Mouse (Mus musculus) neural tube, embryonic 12.5 days (tissue): ENCODE data around the gene Dlk1. TPM values are rescaled to one million over a fixed set of nuclear protein-coding genes. Genes with fewer than 3 reads are reported as not detected.

ENCODE experiments used
- ATAC-seq: fragments of 200-750 bp; cut with Nextera tagmentation; 2 replicates; pipeline ENCODE4 v1.8.0; 2017; ENCODE audit warnings: low read depth, mild to moderate bottlenecking, moderate TSS enrichment, moderate library complexity; ENCODE audit not compliant: low FRiP score
- H3K27ac ChIP-seq: fragments of 300-500 bp; sonication (generic); 2 replicates; pipeline ENCODE4 v1.5.1; 2016
- H3K27me3 ChIP-seq: fragments of 300-500 bp; sonication (generic); replicated peaks from 2 replicates; pipeline ENCODE4 v1.6.1; 2016; ENCODE audit warnings: mild to moderate bottlenecking
- H3K36me3 ChIP-seq: fragments of 300-500 bp; sonication (generic); 2 replicates; pipeline ENCODE4 v1.6.1; 2016; ENCODE audit warnings: mild to moderate bottlenecking
- H3K4me1 ChIP-seq: fragments of 300-500 bp; sonication (generic); 2 replicates; pipeline ENCODE4 v1.6.1; 2016
- H3K4me2 ChIP-seq: fragments of 300-500 bp; sonication (generic); replicated peaks from 2 replicates; pipeline ENCODE4 v1.6.1; 2016; ENCODE audit warnings: mild to moderate bottlenecking
- H3K4me3 ChIP-seq: fragments of 300-500 bp; sonication (generic); 2 replicates; pipeline ENCODE4 v1.5.1; 2016
- H3K9ac ChIP-seq: fragments of 300-500 bp; sonication (generic); 2 replicates; pipeline ENCODE4 v1.6.1; 2016; ENCODE audit warnings: mild to moderate bottlenecking
- H3K9me3 ChIP-seq: fragments of 300-500 bp; sonication (generic); 2 replicates; pipeline ENCODE4 v1.6.1; 2016; ENCODE audit warnings: mild to moderate bottlenecking
- WGBS: fragments of 180-500 bp; shearing (Covaris S2); methylation state at CpG from one replicate; pipeline ENCODE4 v1.1.7; 2016; 5-methylcytosine and 5-hydroxymethylcytosine counted together
- polyA plus RNA-seq: library from polyadenylated mRNA; unstranded; fragments of >200 nt; fragmentation: Nextera tagmentation; extraction: Ambion mirVana; gene quantifications from 2 replicates; pipeline ENCODE4 v1.2.1, GENCODE M21; 2016

Dlk1 gene
- polyA plus RNA-seq, 1 experiment from 2014 or later = 100 TPM

DNA sequence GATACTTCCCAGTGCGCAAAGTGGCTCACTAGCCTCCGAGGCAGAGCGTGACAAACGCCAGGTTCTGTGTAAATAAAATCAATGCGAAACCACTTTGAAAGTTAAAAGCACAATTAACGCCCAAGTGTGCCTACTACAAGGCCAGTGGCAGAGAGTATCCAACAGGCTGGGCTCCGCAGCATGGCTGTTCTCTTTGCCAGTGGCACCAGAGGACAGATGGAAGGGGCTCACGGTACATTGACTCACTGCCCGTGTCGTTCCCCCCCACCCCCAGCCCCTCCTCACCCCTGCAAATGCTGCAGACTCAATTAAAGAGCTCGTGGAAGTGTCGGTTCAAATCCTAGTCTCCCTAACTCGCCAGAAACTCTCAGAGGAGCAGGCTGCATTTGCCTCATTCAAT is 10.5 kb upstream of the Dlk1 start:
- peaks cover 57% of the 10 kb centered on the region for H3K27me3 ChIP-seq
- no peak overlapping the region for H3K4me3 ChIP-seq
- no peaks in the 10 kb centered on the region for H3K36me3 ChIP-seq
- no peak overlapping the region for H3K4me2 ChIP-seq
- 46% methylated on average over 13 of the region's 13 CpGs for WGBS
- H3K9ac ChIP-seq = no peak overlapping the region
- no peak for ATAC-seq
- no peaks in the 10 kb centered on the region for H3K9me3 ChIP-seq
- H3K4me1 ChIP-seq = peaks cover 55% of the 10 kb centered on the region
- no peak overlapping the region for H3K27ac ChIP-seq

DNA sequence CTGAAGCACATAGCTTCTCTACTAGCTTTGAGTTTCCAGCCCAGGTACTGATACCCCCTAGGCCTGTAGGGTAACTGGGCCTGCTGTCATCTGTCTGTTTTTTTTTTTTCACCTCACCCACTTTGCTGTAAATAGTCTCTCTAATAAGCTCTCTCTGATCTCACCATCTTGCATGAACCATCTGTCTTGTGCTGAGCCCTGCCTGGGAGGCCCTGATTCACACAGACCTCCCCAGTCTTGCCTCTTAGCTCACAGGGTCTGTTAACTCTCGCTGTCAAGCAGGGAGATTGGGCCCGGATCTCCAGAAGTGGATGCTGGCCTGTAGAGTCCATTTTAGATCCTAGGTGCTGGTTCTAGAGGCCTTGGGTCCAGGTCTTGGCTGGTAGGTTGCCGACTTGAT is 9.3 kb upstream of the Dlk1 start:
- Histone ChIP-seq H3K4me3 (no peak overlapping the region), H3K4me2 (no peak overlapping the region), H3K9ac (no peak overlapping the region), H3K27ac (no peak overlapping the region), H3K9me3 (no peaks in the 10 kb centered on the region), H3K36me3 (no peaks in the 10 kb centered on the region), H3K27me3 (peaks cover 59% of the 10 kb centered on the region), H3K4me1 (peaks cover 46% of the 10 kb centered on the region)
- no peak for ATAC-seq
- WGBS = 69% methylated on average over 3 of the region's 3 CpGs

DNA sequence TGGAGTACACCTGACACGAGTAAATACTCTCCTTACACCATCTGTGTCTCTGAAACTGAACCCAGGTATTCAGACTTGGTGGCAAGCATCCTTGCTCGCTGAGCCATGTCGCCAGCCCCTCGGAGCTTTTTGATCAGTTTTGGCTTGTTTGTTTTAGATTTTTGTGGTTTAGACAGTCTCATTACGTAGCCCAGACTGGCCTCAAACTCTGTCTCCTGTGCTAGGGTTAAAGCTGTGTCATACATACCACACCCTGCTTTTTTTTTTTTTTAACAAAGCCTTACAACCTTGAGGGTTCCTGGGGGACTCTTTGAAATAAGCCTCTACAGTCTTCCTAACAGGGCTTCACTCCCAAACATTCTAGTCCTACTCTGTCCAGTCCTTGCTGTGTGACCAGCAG is 7.6 kb upstream of the Dlk1 start:
- Histone ChIP-seq H3K9me3 (no peaks in the 10 kb centered on the region), H3K27me3 (peaks cover 61% of the 10 kb centered on the region), H3K4me1 (peaks cover 42% of the 10 kb centered on the region), H3K27ac (no peak overlapping the region), H3K4me3 (no peak overlapping the region), H3K36me3 (no peaks in the 10 kb centered on the region), H3K9ac (no peak overlapping the region), H3K4me2 (no peak overlapping the region)
- no peak for ATAC-seq
- 68% methylated on average over 5 of the region's 5 CpGs for WGBS

DNA sequence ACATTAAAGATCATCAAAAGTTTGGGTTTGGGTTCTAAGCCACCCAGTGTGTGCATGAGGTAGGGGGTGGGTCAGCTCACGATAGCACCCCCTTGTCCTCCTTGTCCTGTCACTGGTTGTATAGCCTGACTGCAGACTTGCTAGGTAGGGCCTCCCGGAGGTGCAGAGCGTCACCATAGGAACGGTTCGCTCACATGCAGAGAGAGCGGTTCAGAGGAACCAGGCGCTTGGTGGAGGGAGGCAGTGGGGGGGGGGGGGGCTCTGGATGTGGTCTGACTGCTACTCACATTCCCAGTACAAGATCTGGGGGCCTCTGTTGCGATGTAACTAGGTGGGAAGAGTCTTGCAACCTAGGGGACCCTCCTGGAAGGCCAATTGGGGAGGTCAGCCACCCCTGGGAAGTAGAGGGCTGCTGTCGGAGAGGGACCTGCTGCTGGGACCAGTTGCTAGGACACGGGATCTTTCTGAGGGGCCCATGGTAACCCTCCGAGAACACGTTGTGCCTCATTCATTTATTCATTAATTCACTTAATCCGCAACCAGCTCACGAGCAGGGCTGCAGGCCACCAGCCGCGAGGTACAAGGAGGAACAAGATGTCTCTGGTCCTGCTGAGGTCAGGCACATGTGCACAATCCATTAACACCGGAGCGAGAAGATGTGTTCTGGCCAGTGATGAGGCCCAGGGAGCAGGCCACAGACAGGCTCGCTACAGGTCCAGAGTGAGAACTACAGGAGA is 7.0 kb upstream of the Dlk1 start:
- WGBS = 3% methylated on average over 19 of the region's 19 CpGs
- Histone ChIP-seq H3K36me3 (no peaks in the 10 kb centered on the region), H3K4me2 (peak overlapping the region; percentile 43), H3K4me1 (peaks cover 46% of the 10 kb centered on the region), H3K4me3 (no peak overlapping the region), H3K9ac (no peak overlapping the region), H3K27me3 (peaks cover 54% of the 10 kb centered on the region), H3K9me3 (no peaks in the 10 kb centered on the region), H3K27ac (no peak overlapping the region)
- ATAC-seq = peak; percentile 65

DNA sequence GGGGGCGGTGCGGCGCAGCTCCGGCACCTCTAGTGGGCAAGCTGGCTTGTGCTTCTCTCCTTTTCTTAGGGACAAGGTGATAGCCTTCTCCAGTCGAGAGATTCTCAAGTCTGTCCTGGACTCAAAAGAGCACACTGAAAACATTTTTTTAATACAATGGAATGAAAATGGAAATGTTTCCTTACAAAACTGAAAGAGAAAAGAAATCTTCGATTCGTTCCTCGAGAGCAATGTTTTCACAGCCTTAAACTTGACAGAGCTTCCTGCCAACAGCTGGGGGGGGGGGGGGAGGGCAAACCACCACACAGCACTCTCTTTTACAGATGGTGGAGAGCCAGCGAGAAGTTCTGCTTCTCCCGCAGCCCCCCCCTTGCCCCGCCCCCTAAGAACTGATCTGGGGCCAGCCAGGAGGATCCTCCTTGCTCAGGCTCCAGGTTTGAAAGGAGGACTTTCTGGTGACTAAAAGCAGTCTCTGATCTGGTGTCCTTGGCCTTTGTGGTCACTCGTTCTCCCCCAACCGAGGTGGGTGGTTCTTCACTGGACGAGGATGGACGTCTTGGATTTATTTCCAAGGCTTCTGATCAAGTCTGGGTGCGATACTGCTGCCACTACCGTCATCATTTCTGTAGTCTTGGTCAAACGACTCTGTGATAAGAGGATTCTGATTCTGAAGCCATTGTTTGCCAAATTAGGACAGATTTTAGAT is 6.2 kb upstream of the Dlk1 start:
- peak overlapping the region; percentile 43 for H3K4me2 ChIP-seq
- no peaks in the 10 kb centered on the region for H3K36me3 ChIP-seq
- no peak overlapping the region for H3K27ac ChIP-seq
- H3K4me3 ChIP-seq = no peak overlapping the region
- no peak overlapping the region for H3K9ac ChIP-seq
- no peak for ATAC-seq
- peaks cover 40% of the 10 kb centered on the region for H3K4me1 ChIP-seq
- H3K27me3 ChIP-seq = peaks cover 52% of the 10 kb centered on the region
- no peaks in the 10 kb centered on the region for H3K9me3 ChIP-seq
- WGBS = 11% methylated on average over 18 of the region's 18 CpGs

DNA sequence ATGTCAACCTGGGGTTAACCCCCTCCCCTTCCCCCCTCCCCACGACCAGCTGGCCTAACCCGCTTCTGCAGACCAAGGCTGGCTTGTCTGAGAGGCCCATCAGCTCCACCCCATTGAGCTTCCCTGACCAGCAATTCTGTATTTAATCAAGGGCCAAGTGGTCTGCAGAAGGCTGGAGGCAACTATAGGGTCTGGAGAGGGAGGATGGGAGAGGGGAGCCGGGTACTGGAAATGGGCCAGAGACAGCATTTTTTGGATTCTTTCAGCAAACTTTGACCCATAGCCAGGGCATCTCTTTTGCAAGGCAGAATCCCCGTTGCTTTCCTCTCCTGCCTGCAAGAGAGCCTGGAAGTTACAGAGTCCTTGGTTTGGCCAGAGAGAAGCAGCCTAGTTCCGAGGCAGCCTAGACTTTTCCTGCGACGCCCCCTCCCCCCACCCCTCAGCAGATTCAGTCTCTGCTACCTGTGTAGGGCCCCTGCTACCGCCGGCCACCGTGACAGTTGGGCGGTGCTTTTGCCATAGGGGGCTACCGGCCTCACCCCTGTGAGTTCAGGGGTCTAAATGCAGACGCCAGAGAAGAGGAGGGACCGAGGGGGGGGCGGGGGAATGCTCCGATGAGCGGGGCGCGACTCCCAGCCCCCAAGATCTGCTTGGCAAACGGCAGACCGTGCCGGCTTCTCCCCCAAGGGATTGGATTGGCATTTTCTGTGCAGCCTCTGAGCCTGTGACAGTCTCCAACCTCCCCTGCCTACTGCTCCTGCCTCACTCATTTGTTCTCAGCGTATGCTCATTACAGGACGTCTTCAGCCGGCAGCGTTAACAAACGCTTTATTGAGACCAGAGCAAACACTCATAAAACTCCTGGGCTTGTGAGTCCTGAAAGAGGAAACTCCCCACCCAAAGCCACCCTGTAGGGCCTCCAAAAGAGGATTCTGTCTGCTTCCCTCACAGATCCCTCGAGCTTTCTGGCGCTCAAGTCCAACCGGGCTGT is 2.9 kb upstream of the Dlk1 start:
- H3K36me3 ChIP-seq = no peaks in the 10 kb centered on the region
- peak overlapping the region; percentile 20 for H3K4me3 ChIP-seq
- peak overlapping the region; percentile 62 for H3K4me2 ChIP-seq
- no peaks in the 10 kb centered on the region for H3K9me3 ChIP-seq
- H3K27ac ChIP-seq = no peak overlapping the region
- H3K4me1 ChIP-seq = peaks cover 47% of the 10 kb centered on the region
- no peak for ATAC-seq
- peaks cover 59% of the 10 kb centered on the region for H3K27me3 ChIP-seq
- WGBS = 1% methylated on average over 30 of the region's 30 CpGs
- H3K9ac ChIP-seq = peak overlapping the region; percentile 40; the same call in 1 of the 2 replicates

DNA sequence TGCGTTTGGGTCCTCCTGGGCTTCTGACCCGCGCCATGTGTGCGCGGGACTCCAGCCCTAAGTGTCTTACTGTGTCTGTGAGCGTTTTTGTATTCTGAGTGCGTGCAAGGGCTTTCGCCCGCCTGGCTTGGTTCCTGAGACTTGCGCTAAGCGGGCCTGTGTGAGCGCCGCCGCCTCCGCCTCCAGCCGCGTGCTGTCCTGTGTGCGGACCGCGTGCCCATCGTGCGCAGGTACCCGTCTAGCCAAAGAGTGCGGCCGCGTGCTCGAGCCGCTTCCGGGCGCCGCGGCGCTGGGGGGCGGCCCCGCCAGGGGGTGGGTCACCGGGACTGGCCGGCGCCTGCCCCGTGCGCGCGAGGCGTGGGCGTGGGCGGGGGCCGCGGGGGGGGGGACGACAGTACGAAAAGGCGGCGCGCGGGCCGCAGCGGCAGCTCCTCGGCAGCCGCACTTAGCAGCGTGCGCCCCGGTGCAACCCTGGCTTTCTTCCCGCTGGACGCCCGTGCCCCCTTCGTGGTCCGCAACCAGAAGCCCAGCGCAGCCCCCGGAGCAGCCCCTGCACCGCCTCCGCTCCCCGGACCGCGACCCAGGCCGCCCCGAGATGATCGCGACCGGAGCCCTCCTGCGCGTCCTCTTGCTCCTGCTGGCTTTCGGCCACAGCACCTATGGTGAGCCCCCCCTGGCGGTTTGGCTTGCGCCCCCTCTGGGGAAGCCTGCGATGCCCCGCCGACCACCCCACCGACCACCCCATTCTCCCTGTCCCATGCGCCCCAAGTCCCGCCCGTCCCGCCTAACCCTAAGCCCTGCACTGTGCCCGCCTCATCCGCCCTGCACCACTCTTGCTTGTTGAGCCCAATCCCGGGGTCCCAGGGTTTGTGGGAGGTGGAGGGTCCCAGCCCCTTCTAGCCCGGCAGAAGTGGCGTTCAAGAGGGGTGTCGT is 708 bp downstream of the Dlk1 start:
- 1% methylated on average over 81 of the region's 96 CpGs for WGBS
- Histone ChIP-seq H3K27ac (no peak overlapping the region), H3K27me3 (peaks cover 64% of the 10 kb centered on the region), H3K4me1 (peaks cover 63% of the 10 kb centered on the region), H3K9me3 (no peaks in the 10 kb centered on the region), H3K9ac (peak overlapping the region; percentile 68), H3K36me3 (no peaks in the 10 kb centered on the region), H3K4me3 (peak overlapping the region; percentile 45), H3K4me2 (peak overlapping the region; percentile 87)
- peak; percentile 38 for ATAC-seq

DNA sequence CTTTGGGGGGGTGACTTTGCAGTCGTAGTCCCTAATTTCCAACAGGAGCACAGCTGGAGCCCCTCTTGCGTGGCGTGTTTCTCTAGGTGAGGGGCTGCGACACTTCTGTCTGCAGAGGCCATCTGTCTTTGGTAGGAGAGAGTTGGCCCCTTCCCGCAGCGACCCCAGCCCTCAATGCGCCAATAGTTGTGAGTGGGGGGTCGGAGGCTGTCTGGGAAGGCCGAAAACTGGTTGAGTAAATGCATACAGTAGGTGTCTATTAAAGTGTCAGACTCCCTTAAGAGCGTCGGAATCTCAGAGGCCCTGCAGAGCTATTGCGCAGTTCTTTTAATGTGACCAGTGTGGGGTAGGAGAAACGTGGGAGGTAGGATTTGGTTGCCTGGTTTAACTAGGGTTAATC is 1.5 kb downstream of the Dlk1 start:
- Histone ChIP-seq H3K9ac (peak overlapping the region; percentile 68), H3K4me3 (peak overlapping the region; percentile 45), H3K27me3 (peaks cover 60% of the 10 kb centered on the region), H3K36me3 (no peaks in the 10 kb centered on the region), H3K4me2 (peak overlapping the region; percentile 87), H3K27ac (no peak overlapping the region), H3K4me1 (peaks cover 70% of the 10 kb centered on the region), H3K9me3 (no peaks in the 10 kb centered on the region)
- ATAC-seq = no peak
- 8% methylated on average over 13 of the region's 13 CpGs for WGBS

DNA sequence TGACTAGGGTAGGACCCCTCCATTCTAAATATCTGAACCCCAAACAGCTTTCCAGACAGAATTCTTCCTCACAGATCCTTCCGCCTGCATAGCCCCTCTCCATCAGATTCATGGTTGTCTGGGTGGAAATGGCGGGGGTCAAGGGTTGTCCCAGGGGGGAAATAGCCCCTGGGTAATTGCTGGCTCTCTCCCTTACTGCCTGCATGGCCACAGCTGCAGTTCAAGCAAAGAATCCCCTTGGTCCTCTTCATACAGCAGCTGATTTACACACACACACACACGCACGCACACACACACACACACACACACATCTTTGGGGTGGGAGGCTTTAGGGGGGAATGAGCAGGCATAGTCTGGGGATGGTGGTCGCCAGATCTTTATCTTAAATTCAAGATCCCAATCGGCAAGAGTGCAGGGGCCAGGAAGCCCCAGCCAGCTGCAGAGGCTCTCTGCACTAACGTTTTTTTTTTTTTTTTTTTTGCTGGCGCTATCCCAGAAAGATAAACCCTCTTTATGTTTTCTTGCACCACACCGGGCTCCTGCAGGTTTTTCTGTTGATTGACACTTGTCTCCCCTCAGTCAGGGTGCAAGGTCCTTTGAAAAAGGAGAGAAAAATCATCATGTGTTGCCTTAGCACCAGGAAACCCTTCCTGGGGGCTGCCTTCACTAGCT is 4.0 kb downstream of the Dlk1 start:
- Histone ChIP-seq H3K9me3 (no peaks in the 10 kb centered on the region), H3K4me1 (peaks cover 64% of the 10 kb centered on the region), H3K4me3 (no peak overlapping the region), H3K36me3 (no peaks in the 10 kb centered on the region), H3K9ac (no peak overlapping the region), H3K27me3 (peaks cover 68% of the 10 kb centered on the region), H3K4me2 (peak overlapping the region; percentile 31; the same call in 1 of the 2 replicates), H3K27ac (peak overlapping the region; percentile 50; the same call in 1 of the 2 replicates)
- 9% methylated on average over 9 of the region's 9 CpGs for WGBS
- no peak for ATAC-seq

DNA sequence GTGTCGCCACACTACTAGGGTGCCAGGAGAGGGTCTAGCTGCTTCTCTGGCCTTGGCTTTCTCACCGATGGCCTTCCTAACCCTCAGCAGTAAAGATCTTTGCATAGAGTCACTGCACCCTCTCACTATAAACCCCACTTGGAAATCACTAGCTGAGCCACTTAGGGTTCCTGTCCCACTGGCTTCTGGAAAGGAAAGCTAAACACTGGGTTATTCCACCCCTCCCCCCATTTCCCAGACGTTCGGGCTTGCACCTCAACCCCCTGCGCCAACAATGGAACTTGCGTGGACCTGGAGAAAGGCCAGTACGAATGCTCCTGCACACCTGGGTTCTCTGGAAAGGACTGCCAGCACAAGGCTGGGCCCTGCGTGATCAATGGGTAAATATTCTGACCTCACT is 5.2 kb downstream of the Dlk1 start:
- Histone ChIP-seq H3K9me3 (no peaks in the 10 kb centered on the region), H3K4me3 (no peak overlapping the region), H3K27me3 (peaks cover 57% of the 10 kb centered on the region), H3K4me2 (0 out of 2 replicates have a peak overlapping the region, but pooled peaks have one; percentile 6), H3K27ac (no peak overlapping the region), H3K4me1 (peaks cover 61% of the 10 kb centered on the region), H3K9ac (no peak overlapping the region), H3K36me3 (no peaks in the 10 kb centered on the region)
- ATAC-seq = no peak
- 32% methylated on average over 8 of the region's 8 CpGs for WGBS

DNA sequence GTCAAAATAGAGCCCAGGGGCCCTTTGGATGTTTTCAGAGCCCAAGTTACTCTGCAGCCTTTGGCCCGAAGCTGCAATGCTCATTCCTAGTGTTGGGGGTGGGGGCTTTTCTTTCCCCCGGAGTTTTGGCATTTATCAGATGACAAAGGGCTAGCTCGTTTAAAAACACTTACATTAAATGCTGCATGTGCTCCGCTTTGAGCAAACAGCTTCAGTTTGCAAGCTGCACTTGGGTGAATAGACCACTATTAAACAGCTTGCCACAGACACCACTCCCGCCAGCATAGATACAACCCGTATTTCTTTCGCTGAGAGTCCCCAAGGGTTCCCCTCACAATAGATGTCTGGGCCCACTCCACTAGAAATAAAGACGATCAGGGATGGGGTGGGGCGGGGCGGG is 6.3 kb downstream of the Dlk1 start:
- H3K27ac ChIP-seq = no peak overlapping the region
- no peaks in the 10 kb centered on the region for H3K36me3 ChIP-seq
- 0 out of 2 replicates have a peak overlapping the region, but pooled peaks have one; percentile 29 for H3K9ac ChIP-seq
- H3K4me3 ChIP-seq = no peak overlapping the region
- peak overlapping the region; percentile 51 for H3K4me2 ChIP-seq
- H3K4me1 ChIP-seq = peaks cover 51% of the 10 kb centered on the region
- peak; percentile 21; the same call in 1 of the 2 replicates for ATAC-seq
- whole genome bisulfite sequencing = 14% methylated on average over 10 of the region's 10 CpGs
- H3K9me3 ChIP-seq = no peaks in the 10 kb centered on the region
- peaks cover 50% of the 10 kb centered on the region for H3K27me3 ChIP-seq
